Mouse (Mus musculus): ENCODE measurements at regions not wholly inside any gene's neighbourhood (a gene's known extent, or its start where the extent isn't known, plus 50 kb on each side); places are given as distances from the start of the nearest gene placed in this dataset.

DNA sequence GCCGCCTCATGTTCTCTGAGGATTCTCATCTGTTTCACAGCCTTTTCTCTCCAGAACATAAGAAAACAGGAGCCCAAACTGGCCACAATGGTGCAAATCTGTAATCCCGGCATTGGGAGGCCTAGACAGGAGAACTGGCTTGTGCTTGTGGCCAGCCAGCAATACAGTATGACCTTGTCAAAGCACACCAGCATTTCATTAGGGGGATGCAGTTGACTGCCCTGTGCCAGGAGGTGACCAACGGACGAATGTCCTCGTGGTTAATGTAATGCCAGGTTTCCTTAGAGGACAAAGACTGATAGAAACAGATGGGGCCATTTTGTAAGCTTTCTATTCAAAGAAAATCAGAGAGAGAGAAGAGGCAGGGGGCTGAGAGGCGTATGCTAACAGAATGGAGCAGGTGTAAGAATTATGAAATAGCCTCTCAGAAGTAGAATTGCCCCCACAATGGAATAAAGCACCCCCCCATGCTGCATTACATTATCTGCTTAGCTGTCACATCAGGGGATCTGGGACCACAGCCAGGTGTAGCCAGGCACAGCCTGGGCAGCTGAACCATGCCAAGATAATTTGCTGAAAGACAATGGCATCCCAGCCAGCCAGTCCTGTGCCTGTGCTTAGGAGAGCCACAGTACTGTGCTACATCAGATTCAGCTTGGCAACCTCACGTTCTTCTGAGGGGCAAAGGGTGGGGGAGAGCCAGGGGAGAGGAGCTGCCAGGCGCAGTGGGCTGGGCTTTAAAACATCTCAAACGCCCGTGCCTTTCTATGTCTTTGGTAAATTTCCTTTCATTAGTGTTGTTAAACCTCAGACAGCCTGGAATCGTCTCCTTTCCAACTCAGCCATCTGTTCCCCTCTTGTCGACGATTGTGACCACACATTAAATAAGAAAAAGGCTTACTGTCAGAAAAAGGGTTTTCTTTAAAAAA, 167.9 kb downstream of the Gm19410 start:
- intact Hi-C loops (cut with DNase I), result no loop called here
- DNase-seq, result no peak

DNA sequence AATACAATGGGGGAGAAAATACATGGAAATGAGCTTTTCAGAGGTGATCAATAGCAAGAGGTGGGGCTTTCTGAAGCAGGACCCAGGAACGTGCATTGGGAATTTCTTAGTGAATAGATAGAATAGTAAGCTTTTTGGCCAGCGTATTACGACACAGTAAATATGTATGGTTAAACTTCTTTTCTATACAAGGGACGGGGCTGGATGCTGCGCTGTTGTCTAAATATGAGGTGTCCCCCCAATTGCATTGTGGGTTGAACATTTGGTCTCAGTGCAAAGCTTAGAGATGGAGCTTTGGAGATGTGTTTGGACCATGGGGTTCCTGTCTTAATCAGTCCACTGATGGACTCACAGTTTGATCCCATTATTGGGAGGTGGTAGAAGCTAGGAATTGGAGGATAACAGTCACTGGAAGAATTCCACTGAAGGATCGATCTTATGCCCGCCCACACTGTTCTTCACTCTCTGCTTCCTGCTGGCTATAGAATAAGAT, 168.6 kb downstream of the Gm19410 start:
- no peak for DNase-seq
- intact Hi-C loops (cut with DNase I), result no loop called here

DNA sequence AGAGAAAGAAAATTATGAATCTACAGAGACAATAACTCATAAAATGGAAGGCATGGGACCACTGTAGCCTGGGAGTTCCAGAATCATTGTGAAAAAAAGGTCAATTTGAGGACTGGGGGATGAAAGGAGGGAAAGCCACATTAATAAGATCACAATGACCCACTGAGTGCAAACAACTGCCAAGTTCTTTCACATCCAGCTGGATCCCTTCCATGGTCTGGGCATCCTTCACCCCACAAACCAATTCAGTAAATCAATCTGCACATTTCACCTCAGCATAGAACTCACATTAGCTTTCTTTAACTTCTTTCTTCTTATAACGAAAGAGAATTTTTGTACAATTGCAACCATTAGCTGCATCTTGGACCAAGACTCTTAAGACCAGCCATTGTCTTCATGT, 169.4 kb downstream of the Gm19410 start:
- intact Hi-C loops (cut with DNase I), result no loop called here
- DNase-seq, result no peak

DNA sequence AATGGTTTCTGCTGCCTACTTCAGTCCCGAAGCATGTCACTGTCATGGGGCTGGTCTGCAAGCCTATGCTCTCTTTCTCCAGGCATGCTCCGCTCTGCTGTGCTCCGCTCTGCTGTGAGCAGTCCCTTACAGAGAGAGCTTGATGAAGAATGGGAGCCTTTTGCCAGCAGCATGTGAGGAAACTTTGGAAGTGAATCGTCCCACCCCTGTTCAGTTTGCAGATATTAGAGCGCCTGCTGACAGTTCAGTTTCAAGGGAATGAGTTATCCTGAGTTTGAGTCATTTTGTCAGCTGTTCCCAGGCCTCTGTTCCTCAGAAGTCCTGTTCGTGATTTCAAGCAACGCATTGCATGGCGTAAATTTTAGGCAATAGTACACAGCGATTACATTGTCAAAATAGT, 173.6 kb downstream of the Gm19410 start:
- peak; percentile 36 to 51 for DNase-seq
- intact Hi-C loops (cut with DNase I), result no loop called here

DNA sequence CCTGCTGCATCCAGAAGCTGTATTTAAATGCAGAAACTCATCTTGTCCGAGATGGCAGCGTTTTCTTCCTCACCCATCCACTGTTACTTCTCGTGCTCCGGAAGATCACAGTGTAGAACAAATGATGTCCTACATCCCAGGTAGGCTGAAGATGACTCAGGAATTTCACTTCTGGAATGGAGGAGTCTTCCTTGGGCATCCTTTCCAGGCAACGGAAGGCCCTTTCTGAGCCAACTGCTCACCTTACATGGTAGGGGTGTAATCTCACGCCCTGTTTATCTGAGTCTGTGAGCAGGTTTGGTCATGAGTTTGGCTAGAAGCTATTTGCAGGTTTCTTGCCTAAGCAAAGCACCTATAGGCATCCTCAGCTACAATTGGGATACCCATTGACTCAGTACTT, 176.9 kb downstream of the Gm19410 start:
- intact Hi-C loops (cut with DNase I), result no loop called here
- DNase-seq, result no peak

DNA sequence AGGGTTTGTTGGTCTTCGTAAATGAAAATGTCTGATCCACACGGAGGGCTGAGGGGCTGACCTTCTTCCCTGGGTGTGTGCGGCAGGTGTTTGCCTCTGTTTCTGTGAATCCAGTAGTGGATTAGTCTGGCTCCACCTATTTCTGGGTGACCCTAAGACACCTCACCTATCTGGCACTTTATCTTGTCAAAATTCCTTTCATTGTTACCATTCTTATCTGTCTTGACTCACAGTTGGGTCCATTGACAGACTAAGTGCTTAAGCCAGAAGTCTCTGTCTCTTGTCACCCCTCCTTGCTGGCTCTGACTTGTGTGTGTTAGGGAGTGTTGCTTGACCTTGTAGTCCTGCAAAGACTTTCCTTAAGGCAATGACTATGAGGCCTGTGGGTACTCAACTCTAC, 178.1 kb downstream of the Gm19410 start:
- intact Hi-C loops (cut with DNase I), result no loop called here

DNA sequence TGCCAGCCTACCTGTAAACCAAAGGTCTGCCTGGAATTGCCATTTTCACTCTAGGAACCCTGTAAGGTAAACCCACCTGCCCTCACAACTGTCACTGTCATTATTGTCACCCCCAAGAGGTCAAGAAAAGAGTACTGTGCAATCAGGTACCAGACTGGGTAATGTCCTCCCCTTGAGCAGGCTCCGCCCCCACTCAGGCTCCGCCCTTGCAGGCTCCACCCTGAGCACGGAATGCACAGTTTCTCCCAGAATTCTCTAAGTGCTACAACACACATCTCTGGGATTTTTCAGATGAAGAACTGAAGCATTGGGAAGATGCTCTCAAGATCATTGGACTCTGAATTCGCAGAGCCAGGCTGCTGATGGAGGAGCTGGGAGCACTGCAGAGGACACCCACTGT, 178.9 kb downstream of the Gm19410 start:
- intact Hi-C loops (cut with DNase I), result no loop called here
- no peak for DNase-seq

More for the DNA sequence above, 178.1 kb downstream of the Gm19410 start:
- no peak for DNase-seq

DNA sequence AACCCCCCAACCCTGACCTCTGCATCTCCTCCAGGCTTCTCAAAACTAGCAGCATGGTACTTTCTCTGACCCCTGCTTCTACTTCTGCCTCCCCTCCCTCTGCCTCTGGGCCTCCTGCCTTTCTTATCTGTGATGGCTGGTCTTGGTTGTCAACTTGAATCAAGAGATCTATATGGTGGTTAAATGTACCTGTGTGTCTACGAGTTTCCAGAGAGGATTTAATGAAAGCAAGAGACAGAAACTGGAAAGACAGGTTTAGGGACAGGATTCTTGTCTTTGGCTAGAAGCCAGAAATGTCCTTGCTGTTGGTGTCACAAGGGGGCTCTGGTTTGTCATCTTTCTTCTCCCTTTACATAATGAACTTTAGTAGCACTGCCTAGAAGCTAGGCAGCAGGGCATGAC, 180.9 kb downstream of the Gm19410 start:
- DNase-seq, result no peak
- intact Hi-C loops (cut with DNase I), result no loop called here

DNA sequence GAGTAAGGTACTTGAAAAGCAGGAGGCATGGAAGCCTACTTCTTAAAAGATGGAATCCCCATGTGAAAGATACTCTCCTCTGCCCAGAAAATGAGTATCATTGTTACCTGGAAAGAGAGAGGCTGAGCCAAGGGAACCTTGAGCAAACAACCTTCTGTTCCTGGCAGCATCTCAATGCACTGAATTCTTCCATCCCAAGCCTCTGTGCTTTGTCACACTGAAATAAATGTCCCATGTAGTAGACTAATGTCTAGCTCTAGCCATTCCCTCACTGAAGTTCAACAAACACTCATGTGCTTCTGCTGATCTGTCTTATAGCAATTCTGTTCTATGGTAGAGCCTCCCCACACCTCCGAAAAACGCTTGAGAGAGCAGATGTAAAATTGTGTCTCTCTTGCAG, 182.6 kb downstream of the Gm19410 start:
- no peak for DNase-seq
- intact Hi-C loops (cut with DNase I), result no loop called here

DNA sequence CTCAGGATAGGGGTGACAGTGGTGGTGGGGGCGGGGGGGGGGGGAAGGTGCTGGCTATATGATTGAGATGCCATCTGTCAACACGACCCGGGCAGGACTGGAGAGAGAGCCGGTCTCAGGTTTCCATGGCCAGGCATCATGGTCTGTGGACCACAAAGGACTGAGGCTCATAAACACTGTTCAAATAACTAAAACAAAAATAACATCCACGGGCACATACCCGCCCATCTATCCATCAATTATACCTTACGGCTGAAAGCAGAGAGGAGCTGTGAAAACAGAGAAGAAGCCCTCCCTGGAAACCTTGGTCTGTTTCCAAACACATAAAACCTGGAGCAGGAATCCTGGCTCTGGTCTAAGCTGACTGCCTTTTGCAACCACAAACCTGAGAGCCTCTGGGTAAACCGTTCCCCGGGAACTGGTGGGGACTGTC, 183.2 kb downstream of the Gm19410 start:
- intact Hi-C loops (cut with DNase I), result no loop called here
- DNase-seq, result no peak

DNA sequence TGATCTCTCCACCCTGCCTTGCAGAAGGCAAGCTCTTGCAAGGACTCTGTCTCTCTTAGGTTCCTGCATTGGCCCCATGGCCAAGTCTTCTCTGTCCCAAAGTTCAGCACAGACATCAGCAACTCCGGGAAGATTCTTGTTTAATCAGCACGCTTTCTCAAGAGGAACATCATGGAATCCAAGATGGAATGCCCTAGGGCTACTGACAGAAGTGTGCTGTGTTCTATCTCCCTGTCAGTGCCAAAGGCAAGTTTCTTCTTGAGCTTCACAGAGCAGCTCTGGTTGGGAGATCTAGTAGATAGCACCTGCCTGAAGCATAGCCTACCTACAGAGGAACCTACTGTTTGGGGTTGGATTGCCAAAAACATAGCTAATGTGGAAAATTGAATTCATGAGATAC, 189.9 kb downstream of the Gm19410 start:
- no peak for DNase-seq
- intact Hi-C loops (cut with DNase I), result no loop called here

DNA sequence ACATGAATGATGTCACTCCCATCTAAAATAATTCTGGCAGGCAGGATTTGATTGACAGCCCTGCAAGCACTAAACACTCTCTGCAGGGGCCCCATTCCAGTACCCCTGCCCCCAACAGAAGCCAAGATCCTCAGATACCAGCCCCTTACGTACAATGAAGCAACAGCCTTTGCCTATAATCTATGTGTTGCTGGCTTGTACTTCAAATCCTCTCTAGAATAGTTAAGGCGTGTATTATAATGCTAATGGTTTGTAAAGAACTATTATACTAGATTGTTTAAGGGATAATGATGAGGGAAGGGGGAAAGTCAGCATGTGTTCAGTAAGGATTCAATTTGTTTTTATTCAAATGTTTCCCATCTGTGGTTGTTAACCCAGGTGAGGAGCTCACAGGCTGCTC, 190.7 kb downstream of the Gm19410 start:
- intact Hi-C loops (cut with DNase I), result no loop called here

DNA sequence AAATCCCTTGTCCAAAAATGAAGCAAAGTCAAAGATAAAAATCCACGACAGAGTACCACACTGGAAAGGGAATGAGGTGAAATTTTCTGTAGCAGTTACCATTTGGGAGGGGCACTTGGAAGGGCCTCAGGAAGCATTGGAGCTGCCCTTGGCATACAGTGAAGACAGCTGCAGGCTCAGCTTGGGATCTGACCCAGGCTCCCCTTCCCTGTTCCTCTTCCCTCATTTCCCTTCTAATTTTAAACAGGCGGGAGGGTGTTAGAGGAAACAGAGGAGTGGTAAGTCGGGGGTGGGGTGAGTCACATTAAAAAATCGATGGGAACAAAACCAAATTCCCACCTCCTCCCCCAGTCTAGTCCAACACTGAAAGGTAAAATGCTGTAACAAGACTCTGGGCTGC, 193.6 kb downstream of the Gm19410 start:
- intact Hi-C loops (cut with DNase I), result no loop called here
- no peak for DNase-seq

More for the DNA sequence above, 190.7 kb downstream of the Gm19410 start:
- no peak for DNase-seq

DNA sequence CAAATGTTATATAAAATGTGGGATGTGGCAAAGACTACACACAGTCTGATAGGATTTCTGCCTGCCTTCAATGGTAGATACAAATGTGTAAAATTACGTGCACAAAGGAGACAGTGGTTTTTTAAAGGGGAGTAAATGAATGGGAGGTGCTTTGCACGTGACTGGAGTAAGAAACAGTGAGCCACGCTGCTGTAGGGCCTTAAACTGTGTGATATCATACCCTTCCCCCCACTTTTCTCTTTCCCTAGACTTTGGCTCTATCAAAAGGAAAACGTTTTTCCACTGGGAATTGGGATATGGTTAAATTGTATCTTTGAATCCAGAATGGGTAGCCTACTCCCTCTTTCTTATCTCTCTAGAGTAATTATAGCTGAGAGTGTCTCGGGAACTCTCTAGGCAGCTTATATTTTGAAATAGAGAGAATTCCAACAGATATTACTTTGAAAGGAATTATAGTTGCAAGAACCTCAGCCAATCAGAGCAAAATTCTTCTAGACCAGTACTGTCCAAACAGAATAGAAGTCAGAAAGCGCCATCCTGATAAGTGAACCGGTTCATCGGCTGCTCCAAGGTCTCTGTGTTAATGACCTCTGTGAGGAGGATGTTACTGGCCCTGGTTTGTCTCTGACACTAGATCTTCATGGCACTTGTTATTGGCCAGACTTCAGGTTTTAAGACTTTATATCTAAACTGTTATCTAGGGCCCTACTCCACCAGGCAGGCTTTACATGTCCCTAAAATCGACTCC, 195.5 kb downstream of the Gm19410 start:
- intact Hi-C loops (cut with DNase I), result no loop called here
- no peak for DNase-seq

DNA sequence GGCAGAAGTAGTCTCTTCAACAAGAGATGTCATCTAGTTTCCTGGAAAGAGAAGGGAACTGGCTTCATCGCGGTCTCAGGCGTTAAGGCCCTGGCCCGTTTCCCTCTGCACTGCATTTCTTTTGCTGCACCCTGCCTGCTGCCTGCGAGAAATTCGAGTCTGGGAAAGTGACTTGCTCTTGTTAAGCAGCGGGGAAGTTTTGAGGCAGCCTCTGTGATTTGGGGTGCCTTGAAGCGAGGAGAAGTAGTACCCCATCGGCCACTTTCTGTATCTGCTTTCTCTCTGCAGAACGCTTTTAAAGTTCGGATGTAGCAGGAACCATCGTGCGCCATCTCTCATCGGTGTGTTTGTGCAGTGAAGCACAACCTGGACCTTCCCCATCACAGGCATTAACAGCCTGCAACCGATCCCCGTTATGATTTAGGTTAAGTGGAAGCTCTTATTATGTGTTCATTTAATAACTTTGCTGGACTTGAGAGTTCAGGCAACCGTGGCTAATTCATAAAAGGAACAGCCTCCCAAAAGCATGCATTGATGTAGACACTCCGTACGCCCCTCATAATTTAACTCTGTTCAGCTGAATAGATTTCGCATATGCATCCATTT, 196.1 kb downstream of the Gm19410 start:
- DNase-seq, result peak in 1 of 2 experiments; percentile 30
- intact Hi-C loops (cut with DNase I), result no loop called here

DNA sequence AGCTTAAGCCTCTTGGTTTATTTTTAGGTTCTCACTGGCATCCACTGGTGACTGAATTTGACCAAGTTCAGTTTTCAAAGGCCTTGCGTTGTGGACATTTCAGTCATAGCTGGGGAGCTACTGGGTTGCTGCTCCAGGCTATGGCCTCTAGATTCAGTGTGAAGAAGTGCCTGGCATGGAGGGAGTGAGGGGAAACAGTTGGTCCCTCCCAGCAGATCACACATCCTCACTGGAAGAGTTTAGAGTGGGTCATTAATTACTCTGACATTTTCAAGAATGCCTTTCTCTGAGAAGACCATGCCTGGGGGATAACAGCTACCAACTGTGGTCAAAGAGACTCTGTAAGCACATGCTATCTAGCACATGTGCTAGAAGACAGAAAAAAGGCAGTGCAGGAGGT, 199.3 kb downstream of the Gm19410 start:
- intact Hi-C loops (cut with DNase I), result no loop called here
- no peak for DNase-seq

DNA sequence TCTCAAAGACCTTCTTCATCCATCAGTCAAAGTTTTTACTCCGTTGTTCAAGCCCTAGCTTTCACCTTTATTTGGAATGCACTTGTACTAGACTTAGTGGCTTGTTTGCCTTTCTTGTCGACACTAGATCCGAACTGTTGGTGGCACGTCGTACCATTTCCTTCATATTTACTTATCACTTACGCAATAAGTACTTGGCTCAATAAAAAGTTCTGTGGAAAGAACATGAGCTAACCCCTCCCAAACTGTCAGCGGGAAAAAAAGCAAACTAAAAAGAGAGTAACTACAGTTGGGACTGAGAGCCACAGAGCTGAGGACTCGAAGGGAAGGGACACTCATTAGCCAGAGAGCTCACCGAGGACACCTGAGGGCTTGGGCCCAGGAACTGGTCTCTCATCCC, 202.8 kb downstream of the Gm19410 start:
- intact Hi-C loops (cut with DNase I), result no loop called here

DNA sequence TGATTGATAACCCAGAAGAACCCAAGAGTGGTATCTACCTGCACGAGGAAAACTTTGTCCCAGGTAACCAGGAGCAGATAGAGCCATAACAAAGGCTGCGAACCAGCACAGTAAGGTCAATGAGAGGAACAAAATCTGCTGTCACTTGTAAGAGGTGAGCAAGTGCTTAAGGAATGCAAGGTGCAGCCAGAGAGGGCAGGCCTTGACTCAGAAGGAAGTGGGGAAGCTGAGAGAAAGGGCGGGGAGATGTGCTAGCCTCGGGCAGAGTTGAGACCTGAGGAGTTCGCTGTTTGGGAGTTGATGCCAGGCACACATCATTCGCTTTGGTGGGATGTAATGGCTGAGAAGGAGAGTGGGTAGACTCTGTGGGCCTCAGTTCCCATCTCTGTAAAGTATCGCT, 205.5 kb downstream of the Gm19410 start:
- intact Hi-C loops (cut with DNase I), result loop anchor here (5.0 kb wide), 1 partner anchor 109 kb away; no protein-coding TSS in a partner anchor

More for the DNA sequence above, 202.8 kb downstream of the Gm19410 start:
- no peak for DNase-seq

DNA sequence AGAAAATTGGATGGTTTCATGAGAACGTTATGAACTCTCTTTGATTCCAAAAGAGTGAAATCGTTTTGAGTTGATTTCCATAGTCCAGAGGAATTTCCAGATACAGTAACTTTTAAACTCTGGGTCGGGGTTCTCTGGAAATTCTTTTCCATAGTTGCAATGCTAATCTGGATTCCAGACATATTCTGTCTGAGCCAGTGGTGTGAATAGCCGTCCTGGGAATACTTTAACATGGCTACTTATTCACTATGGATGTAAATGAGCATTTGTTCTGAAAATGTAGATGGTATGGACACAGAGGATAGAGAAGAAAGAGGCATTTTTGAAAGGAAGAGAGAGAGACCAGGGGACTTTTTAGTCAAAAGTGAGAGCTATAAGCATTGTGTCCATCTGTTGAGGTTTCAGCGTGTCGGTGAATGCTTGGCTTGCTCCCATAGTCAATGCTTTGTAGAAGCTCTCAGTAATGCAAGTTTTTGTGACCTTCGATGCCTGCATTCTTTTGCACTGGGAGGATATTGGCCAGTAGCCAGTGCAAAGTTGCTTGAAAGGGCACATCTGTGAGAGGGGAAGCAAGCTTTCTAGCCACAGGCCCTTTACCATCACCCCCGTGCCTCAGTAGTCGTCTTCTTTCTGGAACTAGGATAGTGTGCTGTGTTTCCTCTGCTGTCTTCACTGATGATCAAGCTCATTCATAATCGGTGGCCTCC, 208.9 kb downstream of the Gm19410 start:
- intact Hi-C loops (cut with DNase I), result loop anchor here (5.0 kb wide), 1 partner anchor 112 kb away; no protein-coding TSS in a partner anchor
- peak; percentile 25 to 36 for DNase-seq

More for the DNA sequence above, 205.5 kb downstream of the Gm19410 start:
- DNase-seq, result no peak

DNA sequence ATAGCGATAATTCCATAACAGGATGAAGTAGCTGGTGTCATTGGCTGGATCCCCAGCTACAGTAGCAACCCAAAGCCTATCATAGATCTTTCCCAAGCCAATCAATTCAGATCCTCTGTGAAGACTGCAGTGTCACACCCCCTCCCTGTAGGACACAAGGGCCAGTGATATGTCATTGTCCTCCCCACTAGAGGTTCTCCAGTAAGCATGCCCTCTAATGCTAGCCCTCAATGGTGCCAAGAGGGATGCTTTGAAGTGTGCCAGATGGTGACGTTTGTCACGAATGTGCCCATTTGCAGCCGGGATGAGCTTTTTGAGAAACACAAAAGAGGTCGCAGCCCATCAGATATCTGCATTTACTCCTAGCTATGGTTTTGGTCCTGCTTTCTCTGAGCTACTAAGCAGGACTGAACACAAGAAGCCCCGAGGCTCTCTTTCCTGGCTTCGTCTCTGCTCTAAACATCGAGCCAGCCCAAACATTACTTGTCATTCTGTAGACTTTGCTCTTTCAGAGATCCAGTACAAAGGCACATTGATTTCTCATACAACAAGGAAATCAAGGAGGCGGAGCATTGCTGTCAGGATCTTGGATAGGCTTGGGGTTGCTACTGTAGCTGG, 214.2 kb downstream of the Gm19410 start:
- intact Hi-C loops (cut with DNase I), result no loop called here
- no peak for DNase-seq

Measured in heart, postnatal 10 days (tissue).